Mouse (Mus musculus): Measurements from ENCODE around the gene Zp3r. TPM values are rescaled to one million over a fixed set of nuclear protein-coding genes. Genes with fewer than 3 reads are reported as not detected.

The Zp3r gene
- polyA plus RNA-seq, 1 experiment from 2014 or later, result not detected

GRCm38 (mm10) chr1:130575962-130576361 lies 53.5 kb downstream of the Zp3r start:
- H3K9ac ChIP-seq, result no peak overlapping the region
- ATAC-seq (ENCODE audit: insufficient number of reproducible peaks, low FRiP score, low TSS enrichment, low read depth), result no peak
- H3K9me3 ChIP-seq (replicated peaks), result no peaks in the 10 kb centered on the region
- H3K4me2 ChIP-seq (replicated peaks), result no peak overlapping the region
- no peaks in the 10 kb centered on the region for H3K4me1 ChIP-seq
- H3K4me3 ChIP-seq (replicated peaks), result no peak overlapping the region
- no peaks in the 10 kb centered on the region for H3K36me3 ChIP-seq
- H3K27ac ChIP-seq (replicated peaks), result no peak overlapping the region
- no peaks in the 10 kb centered on the region for H3K27me3 ChIP-seq

- no peak overlapping the region for H3K27ac ChIP-seq (replicated peaks)
- H3K4me1 ChIP-seq, result no peaks in the 10 kb centered on the region
- no peak for ATAC-seq (ENCODE audit: insufficient number of reproducible peaks, low FRiP score, low TSS enrichment, low read depth)
- WGBS, result 63% methylated on average over 5 of the region's 5 CpGs
- no peaks in the 10 kb centered on the region for H3K36me3 ChIP-seq
- no peaks in the 10 kb centered on the region for H3K9me3 ChIP-seq (replicated peaks)
- H3K9ac ChIP-seq, result no peak overlapping the region
- no peak overlapping the region for H3K4me2 ChIP-seq (replicated peaks)
- no peak overlapping the region for H3K4me3 ChIP-seq (replicated peaks)
- H3K27me3 ChIP-seq, result no peaks in the 10 kb centered on the region
Observed at GRCm38 (mm10) chr1:130551407-130552249, 77.8 kb downstream of the Zp3r start.

- Histone ChIP-seq H3K4me1 (no peaks in the 10 kb centered on the region), H3K4me2 (replicated peaks) (no peak overlapping the region), H3K27me3 (no peaks in the 10 kb centered on the region), H3K9ac (no peak overlapping the region), H3K4me3 (replicated peaks) (no peak overlapping the region), H3K27ac (replicated peaks) (no peak overlapping the region), H3K9me3 (replicated peaks) (no peaks in the 10 kb centered on the region), H3K36me3 (no peaks in the 10 kb centered on the region)
- WGBS, result 64% methylated on average over 19 of the region's 19 CpGs
- ATAC-seq (ENCODE audit: insufficient number of reproducible peaks, low FRiP score, low TSS enrichment, low read depth), result no peak
Observed at GRCm38 (mm10) chr1:130550242-130551167, 78.9 kb downstream of the Zp3r start.

GRCm38 (mm10) chr1:130549698-130550097 lies 79.7 kb downstream of the Zp3r start:
- WGBS, result 79% methylated on average over 6 of the region's 6 CpGs
- Histone ChIP-seq H3K4me1 (no peaks in the 10 kb centered on the region), H3K4me3 (replicated peaks) (no peak overlapping the region), H3K27me3 (no peaks in the 10 kb centered on the region), H3K36me3 (no peaks in the 10 kb centered on the region), H3K27ac (replicated peaks) (no peak overlapping the region), H3K9ac (no peak overlapping the region), H3K9me3 (replicated peaks) (no peaks in the 10 kb centered on the region), H3K4me2 (replicated peaks) (no peak overlapping the region)
- no peak for ATAC-seq (ENCODE audit: insufficient number of reproducible peaks, low FRiP score, low TSS enrichment, low read depth)

GRCm38 (mm10) chr1:130549160-130549559 lies 80.3 kb downstream of the Zp3r start:
- no peak for ATAC-seq (ENCODE audit: insufficient number of reproducible peaks, low FRiP score, low TSS enrichment, low read depth)
- H3K4me1 ChIP-seq, result no peaks in the 10 kb centered on the region
- no peak overlapping the region for H3K4me2 ChIP-seq (replicated peaks)
- no peaks in the 10 kb centered on the region for H3K9me3 ChIP-seq (replicated peaks)
- H3K9ac ChIP-seq, result no peak overlapping the region
- no peaks in the 10 kb centered on the region for H3K36me3 ChIP-seq
- 45% methylated on average over 7 of the region's 7 CpGs for WGBS
- H3K27ac ChIP-seq (replicated peaks), result no peak overlapping the region
- H3K27me3 ChIP-seq, result no peaks in the 10 kb centered on the region
- H3K4me3 ChIP-seq (replicated peaks), result no peak overlapping the region

GRCm38 (mm10) chr1:130547674-130548429 lies 81.6 kb downstream of the Zp3r start:
- no peak overlapping the region for H3K27ac ChIP-seq (replicated peaks)
- H3K9me3 ChIP-seq (replicated peaks), result no peaks in the 10 kb centered on the region
- no peak overlapping the region for H3K9ac ChIP-seq
- H3K4me2 ChIP-seq (replicated peaks), result peak overlapping the region; percentile 50
- peak overlapping the region; percentile 43 for H3K4me3 ChIP-seq (replicated peaks)
- H3K36me3 ChIP-seq, result no peaks in the 10 kb centered on the region
- ATAC-seq (ENCODE audit: insufficient number of reproducible peaks, low FRiP score, low TSS enrichment, low read depth), result 0 out of 2 replicates have a peak, but pooled peaks have one; percentile 11
- 22% methylated on average over 25 of the region's 25 CpGs for WGBS
- H3K27me3 ChIP-seq, result no peaks in the 10 kb centered on the region
- H3K4me1 ChIP-seq, result no peaks in the 10 kb centered on the region

Other genes starting within 250 kb of the Zp3r start
- 0.49 and 1.1 TPM in 2 replicates for gene Cd55b, start 206.6 kb downstream of the Zp3r start, polyA plus RNA-seq (2015; fragmentation: Nextera tagmentation; extraction: Ambion mirVana)
- gene Cd55, start 166.9 kb downstream of the Zp3r start, polyA plus RNA-seq (2015; fragmentation: Nextera tagmentation; extraction: Ambion mirVana), result 18.3 and 22.7 TPM in 2 replicates
- not detected in 2 replicates for gene C4bp, start 32.0 kb upstream of the Zp3r start, polyA plus RNA-seq (2015; fragmentation: Nextera tagmentation; extraction: Ambion mirVana)
- gene Gm29427, start 86.2 kb upstream of the Zp3r start, polyA plus RNA-seq (2015; fragmentation: Nextera tagmentation; extraction: Ambion mirVana), result not detected in 2 replicates
- 11.8 and 14.9 TPM in 2 replicates for gene Yod1, start 87.7 kb upstream of the Zp3r start, polyA plus RNA-seq (2015; fragmentation: Nextera tagmentation; extraction: Ambion mirVana)
- gene Pfkfb2, start 99.6 kb upstream of the Zp3r start, polyA plus RNA-seq (2015; fragmentation: Nextera tagmentation; extraction: Ambion mirVana), result 9.2 and 10.1 TPM in 2 replicates
- 12.7 and 14.3 TPM in 2 replicates for gene AA986860, start 102.4 kb upstream of the Zp3r start, polyA plus RNA-seq (2015; fragmentation: Nextera tagmentation; extraction: Ambion mirVana)
- gene Fcamr, start 171.3 kb upstream of the Zp3r start, polyA plus RNA-seq (2015; fragmentation: Nextera tagmentation; extraction: Ambion mirVana), result 0.62 and 0.67 TPM in 2 replicates
- gene Pigr, start 197.1 kb upstream of the Zp3r start, polyA plus RNA-seq (2015; fragmentation: Nextera tagmentation; extraction: Ambion mirVana), result 0.08 TPM in 2 replicates
- not detected in 2 replicates for gene Fcmr, start 236.0 kb upstream of the Zp3r start, polyA plus RNA-seq (2015; fragmentation: Nextera tagmentation; extraction: Ambion mirVana)